Mouse (Mus musculus) left cerebral cortex, adult 8-10 months (tissue): ENCODE data around the gene Ccl26. TPM values are rescaled to one million over a fixed set of nuclear protein-coding genes. Genes with fewer than 3 reads are reported as not detected.
"Not testable (repeated sequence)": the region's sequence is repeated elsewhere in the genome, so short reads cannot be mapped to it uniquely, and the experiment has no call there.

Experiments used
- DNase-seq, 2 experiments: peaks; one replicate each; pipeline ENCODE4 v3.0.0; 2022; ENCODE audit warnings: low spot score in 2 of 2
- total RNA-seq, 4 experiments: library from RNA; stranded (reverse); gene quantifications; 2 replicates each; pipeline ENCODE4 v1.2.4; 2022

The Ccl26 gene
- not detected for total RNA-seq

DNA sequence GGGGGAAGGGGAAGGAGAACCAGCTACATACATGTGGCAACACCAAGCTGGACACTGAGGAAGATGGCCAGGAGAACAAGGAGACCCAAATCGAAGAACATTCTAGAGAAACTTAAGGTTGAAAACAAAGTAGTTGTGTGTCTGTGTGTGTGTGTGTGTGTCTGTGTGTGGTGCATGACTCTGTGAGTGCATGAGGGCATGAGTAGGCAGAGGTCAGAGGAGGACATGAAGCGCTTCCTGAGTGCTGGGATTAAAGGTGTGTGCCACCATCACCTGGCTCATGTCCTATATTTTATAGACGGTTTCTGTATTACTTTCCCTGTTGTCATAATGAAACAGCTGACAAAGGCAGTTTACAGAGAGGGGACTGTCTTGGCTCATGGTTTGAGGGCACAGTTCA, at the start of gene Ccl26:
Ccl26 (minus strand) TSS at position 101 of the 400 bp plus-strand sequence.
- no peak for DNase-seq

- DNase-seq, result no peak
Measured at GRCm38 (mm10) chr5:135609794-135610193, 46.4 kb upstream of the Ccl26 start.

DNA sequence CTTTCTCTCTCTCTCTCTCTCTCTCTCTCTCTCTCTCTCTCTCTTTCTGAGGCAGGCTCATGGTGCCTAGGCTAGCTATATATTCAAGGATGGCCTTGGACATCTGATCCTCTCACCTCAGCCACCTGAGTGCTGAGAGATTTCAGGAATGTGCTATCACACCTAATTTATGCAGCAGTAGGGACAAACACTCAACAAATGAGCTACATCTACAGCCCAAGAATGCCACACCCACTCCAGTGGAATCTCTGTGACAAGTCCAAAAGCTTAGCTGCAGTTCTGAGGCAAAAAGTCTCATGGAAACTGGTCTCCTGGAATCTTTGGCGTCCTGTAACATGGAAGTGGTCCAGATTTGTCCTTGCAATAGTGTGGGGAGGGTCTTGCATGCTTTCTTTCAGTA, 44.2 kb upstream of the Ccl26 start:
- no peak for DNase-seq

- not testable (repeated sequence) for DNase-seq
Measured at GRCm38 (mm10) chr5:135606717-135607116, 43.3 kb upstream of the Ccl26 start.

- not testable (repeated sequence) for DNase-seq
Measured at GRCm38 (mm10) chr5:135604643-135605042, 41.3 kb upstream of the Ccl26 start.

DNA sequence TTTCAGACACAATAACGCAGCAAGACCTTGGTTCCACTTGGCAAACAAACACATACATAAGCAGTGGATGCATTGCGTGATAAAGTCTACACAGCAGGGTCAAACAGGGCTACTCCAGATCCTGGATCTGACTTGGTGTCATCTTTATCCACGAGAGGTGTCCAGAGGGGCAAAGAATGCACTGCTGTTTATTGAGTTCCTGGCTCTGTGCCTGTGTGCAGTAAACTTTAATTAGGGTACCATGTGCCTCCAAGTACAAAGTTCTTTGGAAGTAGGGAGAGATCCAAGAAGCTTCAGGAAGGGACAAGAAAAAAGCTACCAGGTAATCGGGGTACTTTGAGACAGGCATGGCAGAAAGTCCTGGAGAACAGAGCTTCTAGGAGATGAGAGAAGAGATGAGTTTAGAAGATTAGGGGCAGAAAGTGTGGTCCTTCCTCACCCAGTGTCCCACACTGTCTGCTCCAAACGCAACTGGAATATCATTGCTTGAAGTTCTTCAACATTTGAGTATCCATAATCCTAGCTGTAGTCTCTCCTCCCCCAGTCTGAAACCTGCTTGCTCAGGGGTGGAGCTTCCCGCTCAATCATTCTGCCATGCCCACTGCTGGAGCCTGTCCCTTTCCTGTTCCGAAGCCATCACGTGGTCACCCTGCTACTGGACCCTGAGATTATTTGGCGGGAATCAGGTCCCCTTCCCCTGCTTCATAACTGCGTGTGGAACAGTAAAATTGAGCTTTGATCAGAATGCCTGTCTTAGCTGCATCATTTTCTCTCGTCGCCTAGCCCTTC, 26.8 kb upstream of the Ccl26 start:
- DNase-seq, result no peak

GRCm38 (mm10) chr5:135587764-135588163, 24.4 kb upstream of the Ccl26 start:
- no peak for DNase-seq

GRCm38 (mm10) chr5:135585691-135586090, 22.3 kb upstream of the Ccl26 start:
- no peak for DNase-seq

DNA sequence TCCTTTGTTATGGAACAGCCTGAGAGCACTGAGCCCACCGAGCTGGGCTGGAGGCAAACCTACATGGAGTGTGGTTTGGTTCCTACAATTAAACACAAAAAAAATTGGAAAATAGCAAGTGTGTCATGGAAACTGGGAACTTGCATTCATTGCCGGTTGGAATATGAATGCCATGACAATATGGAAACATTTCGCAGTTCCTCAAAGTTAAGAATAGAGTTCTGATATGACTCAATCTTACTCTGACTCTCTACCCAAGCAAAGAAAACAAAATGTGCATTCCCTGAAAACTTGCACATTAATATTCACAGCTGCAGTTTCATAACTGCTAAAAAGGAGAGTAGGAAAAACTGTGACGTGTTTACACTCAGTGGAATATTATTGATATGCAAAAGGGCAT, 19.0 kb upstream of the Ccl26 start:
- no peak for DNase-seq

GRCm38 (mm10) chr5:135579331-135579751, 16.0 kb upstream of the Ccl26 start:
- peak; percentile 13 to 52 for DNase-seq

GRCm38 (mm10) chr5:135576055-135576454, 12.7 kb upstream of the Ccl26 start:
- no peak for DNase-seq

DNA sequence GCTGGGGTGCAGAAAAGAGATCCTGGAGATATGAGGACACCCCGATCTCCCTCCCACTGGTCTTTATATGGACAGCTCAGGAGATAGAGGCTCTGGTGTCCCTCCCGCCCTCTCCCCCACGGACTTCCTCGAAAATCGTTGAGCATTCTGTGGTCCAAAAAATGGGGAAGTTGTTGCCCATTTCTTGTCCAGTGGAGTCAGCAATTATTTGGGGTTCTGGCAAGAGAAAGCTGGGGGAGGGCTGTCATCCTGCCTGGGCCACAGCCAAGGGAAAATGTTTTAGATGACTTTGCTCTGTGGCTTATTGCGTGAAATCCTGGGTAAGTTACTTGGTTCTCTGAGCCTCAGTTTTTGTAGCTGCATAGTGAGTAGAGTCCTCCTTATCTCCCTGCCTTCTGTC, 9.6 kb upstream of the Ccl26 start, which contains the start of gene Ccl24:
Ccl24 (minus strand) TSS at position 44 of the 400 bp plus-strand sequence.
- no peak for DNase-seq

- DNase-seq, result no peak
Measured at GRCm38 (mm10) chr5:135568698-135569097, 5.3 kb upstream of the Ccl26 start.

DNA sequence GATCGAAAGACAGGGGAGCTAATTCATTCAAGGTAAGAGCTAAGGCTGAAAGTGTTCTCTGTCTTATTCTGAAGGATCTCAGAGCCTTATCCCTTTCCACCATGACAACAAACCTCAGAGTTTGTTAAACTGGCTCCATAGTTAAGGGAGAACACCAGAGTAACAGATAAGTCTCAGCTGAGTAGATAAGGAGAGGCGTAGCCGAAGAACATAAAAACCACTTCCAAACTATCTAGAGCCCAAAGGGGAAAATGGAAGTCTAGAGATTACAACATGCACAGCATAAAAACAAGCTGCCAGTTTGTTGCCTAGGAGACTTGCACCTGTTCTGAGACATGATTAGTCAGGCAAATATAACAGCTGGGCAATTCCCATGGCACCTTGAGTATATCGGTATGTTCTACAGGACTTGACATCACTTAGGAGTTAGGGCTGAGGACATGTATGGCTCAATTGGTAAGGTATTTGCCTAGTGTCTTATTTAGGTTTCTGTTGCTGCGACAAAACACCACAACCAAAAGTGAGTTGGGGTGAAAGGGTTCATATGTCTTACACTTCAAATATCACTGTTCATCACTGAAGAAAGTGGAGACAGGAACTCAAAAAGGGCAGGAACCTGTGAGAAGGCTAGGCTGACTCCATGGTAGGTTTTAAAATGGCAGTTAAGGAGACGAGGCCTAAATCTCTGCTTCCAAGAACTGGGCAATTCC, 4.3 kb upstream of the Ccl26 start:
- no peak for DNase-seq

GRCm38 (mm10) chr5:135557671-135558070, 5.7 kb downstream of the Ccl26 start:
- DNase-seq, result no peak

GRCm38 (mm10) chr5:135557051-135557450, 6.3 kb downstream of the Ccl26 start:
- DNase-seq, result no peak

DNA sequence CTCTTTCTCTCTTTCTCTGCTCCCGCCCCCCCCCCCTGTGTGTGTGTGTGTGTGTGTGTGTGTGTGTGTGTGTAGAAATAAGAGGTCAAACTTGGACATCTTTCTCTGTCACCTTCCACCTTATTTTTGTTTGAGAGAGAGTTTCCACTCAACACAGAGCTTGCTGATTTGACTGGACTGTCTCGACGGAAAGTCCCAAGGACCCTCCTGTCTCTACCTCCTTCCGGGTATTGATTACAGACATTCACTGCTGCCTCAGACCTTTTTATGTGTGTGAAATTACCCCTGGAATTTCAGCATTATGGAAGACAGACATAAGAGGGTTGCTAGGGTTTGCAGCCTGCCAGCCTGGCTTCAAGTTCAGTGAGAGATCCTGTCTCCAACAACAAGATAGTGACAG, 7.1 kb downstream of the Ccl26 start:
- no peak for DNase-seq

DNA sequence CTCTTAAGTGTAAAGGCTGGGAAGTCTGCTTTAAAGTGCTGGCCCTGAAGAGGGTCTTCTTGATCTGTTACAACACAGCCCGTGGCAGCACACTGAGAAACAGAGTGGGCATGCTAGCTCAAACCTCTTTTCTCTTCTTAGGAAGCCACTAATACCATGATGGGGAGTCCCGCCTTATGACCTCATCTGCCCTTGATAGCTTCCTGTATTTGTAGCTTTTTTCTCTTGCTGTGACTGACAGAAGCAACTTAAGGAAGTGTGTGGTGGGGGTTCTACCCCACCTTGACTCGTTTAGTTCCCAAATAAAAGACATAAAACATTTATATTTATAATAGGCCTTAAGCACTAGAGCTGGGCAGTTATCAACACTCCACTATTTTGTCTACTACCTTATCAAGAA, 11.8 kb downstream of the Ccl26 start:
- DNase-seq, result no peak

DNA sequence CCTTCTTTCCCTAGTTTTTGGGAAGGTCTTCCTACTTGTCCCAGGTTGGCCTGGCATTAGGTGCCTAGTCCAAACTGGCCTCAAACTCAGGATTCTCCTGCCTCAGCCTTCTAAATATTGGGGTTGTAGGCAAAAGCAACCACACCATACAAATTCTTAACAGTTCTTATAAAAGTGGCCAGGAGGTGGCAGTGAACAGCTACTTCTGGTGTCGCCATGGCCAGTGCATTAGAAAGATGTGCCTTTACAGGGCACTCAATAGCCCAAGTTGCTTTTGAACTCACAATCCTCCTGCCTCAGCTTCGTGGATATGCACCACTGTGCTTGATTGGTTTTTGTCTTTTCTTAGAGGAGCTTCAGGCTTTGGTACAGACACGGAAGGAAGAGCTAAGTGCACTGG, 12.5 kb downstream of the Ccl26 start:
- DNase-seq, result no peak

DNA sequence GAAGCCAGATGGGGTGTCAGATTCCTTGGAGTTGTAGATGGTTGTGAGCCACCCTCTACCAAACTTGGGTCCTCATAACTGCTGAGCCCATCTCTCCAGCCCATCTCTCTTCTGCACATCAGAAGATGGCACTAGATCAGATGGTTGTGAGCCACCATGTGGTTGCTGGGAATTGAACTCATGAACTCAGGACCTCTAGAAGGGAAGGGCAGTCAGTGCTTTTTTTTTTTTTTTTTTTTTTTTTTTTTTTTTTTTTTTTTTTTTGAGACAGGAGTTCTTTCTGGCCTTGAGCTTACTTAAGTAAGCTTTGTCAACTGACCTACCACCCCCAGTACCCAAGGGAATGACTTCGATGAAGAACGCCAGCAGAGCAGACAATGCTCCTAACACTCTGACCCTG, 15.4 kb downstream of the Ccl26 start:
- DNase-seq, result no peak

DNA sequence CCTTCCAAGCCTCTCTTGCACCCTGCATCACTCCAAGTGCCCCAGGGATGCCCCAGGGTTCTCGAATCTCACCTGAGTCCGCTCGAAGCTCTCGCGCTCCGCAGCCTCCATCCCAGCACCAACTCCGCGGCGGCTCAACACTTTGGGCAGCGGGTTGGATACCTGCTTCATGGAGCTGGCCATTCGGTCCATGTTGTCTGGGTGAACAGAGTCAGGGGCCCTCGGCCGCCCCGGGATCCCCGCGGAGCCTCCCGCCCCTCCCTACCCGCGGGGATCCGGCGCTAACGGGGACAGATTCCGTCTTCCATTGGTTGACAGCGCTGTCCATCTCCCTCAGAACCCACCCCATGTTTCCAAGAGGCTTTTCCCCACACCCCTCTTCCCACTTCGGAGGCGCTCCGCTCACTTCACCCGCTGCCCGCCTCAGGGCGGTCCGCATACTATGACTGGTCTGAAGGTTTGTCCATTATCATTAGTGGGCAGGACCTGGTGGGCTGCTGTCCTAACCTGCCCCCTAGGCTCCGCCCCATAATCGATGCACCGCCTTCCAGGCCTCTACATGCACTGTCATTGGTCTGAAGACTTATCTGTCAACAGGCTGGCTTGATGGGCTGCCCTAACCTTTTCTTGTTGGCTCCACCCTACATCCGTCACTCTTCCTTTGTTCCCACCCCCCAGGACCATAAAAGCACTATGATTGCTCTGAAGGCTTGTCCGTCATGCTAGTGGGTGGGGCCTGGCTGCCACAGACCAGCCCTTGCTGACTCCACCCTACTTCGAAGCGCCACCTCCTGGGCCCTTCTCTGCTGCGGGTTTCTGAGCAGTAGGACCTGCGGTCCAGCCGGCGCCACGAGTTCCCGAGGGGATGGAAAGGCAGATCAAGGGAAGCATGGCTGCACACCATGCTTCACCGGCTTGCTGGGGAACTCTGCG, 18.2 kb downstream of the Ccl26 start, which contains the start of gene Hip1:
Hip1 (minus strand) TSS at position 256 of the 933 bp plus-strand sequence.
- DNase-seq, result peak; percentile 100
